Mouse (Mus musculus) neural tube, embryonic 15.5 days (tissue): ENCODE measurements around the gene Cxcl17. TPM values are rescaled to one million over a fixed set of nuclear protein-coding genes. Genes with fewer than 3 reads are reported as not detected.
A peak's percentile ranks its signal among the peaks of the same experiment; 100 is the strongest.

Experiments
- ATAC-seq: fragments of 200-750 bp; cut with Nextera tagmentation; 2 replicates; pipeline ENCODE4 v1.8.0; 2017; ENCODE audit warnings: mild to moderate bottlenecking, moderate TSS enrichment, moderate library complexity; ENCODE audit not compliant: low FRiP score
- H3K27ac ChIP-seq: fragments of 300-500 bp; sonication (generic); replicated peaks from 2 replicates; pipeline ENCODE4 v1.5.1; 2015; ENCODE audit warnings: mild to moderate bottlenecking, inconsistent platforms
- H3K27me3 ChIP-seq: fragments of 300-500 bp; sonication (generic); replicated peaks from 2 replicates; pipeline ENCODE4 v1.6.1; 2015; ENCODE audit warnings: inconsistent platforms
- H3K36me3 ChIP-seq: fragments of 300-500 bp; sonication (generic); 2 replicates; pipeline ENCODE4 v1.6.1; 2015; ENCODE audit warnings: inconsistent platforms
- H3K4me1 ChIP-seq: fragments of 300-500 bp; sonication (generic); 2 replicates; pipeline ENCODE4 v1.6.1; 2015; ENCODE audit warnings: inconsistent platforms
- H3K4me2 ChIP-seq: fragments of 300-500 bp; sonication (generic); 2 replicates; pipeline ENCODE4 v1.6.1; 2015; ENCODE audit warnings: inconsistent platforms, mild to moderate bottlenecking, moderate library complexity
- H3K4me3 ChIP-seq: fragments of 300-500 bp; sonication (generic); replicated peaks from 2 replicates; pipeline ENCODE4 v1.5.1; 2015; ENCODE audit warnings: mild to moderate bottlenecking, inconsistent platforms
- H3K9ac ChIP-seq: fragments of 300-500 bp; sonication (generic); replicated peaks from 2 replicates; pipeline ENCODE4 v1.6.1; 2015; ENCODE audit warnings: mild to moderate bottlenecking, inconsistent platforms
- H3K9me3 ChIP-seq: fragments of 300-500 bp; sonication (generic); replicated peaks from 2 replicates; pipeline ENCODE4 v1.6.1; 2016; ENCODE audit warnings: inconsistent platforms
- WGBS: fragments of 180-500 bp; shearing (Covaris S2); methylation state at CpG from one replicate; pipeline ENCODE4 v1.1.7; 2015; ENCODE audit warnings: mixed read lengths; 5-methylcytosine and 5-hydroxymethylcytosine counted together
- polyA plus RNA-seq: library from polyadenylated mRNA; unstranded; fragments of >200 nt; fragmentation: Nextera tagmentation; extraction: Ambion mirVana; gene quantifications from 2 replicates; pipeline ENCODE4 v1.2.1, GENCODE M21; 2015

Gene Cxcl17
- polyA plus RNA-seq, 1 experiment from 2014 or later = 1.6 TPM

- Histone ChIP-seq H3K4me3 (no peak overlapping the region), H3K27ac (0 out of 2 replicates have a peak overlapping the region, but pooled peaks have one; percentile 7), H3K27me3 (no peaks in the 10 kb centered on the region), H3K4me2 (peak overlapping the region; percentile 15; the same call in 1 of the 2 replicates), H3K4me1 (peaks cover 6% of the 10 kb centered on the region; the same call in 1 of the 2 replicates), H3K9ac (no peak overlapping the region), H3K9me3 (no peaks in the 10 kb centered on the region), H3K36me3 (peaks cover 73% of the 10 kb centered on the region)
- 36% methylated on average over 19 of the region's 19 CpGs for WGBS
- peak; percentile 72 for ATAC-seq
Observed at GRCm38 (mm10) chr7:25358721-25359206, 53.9 kb downstream of the Cxcl17 start.

Other genes starting within 250 kb of the Cxcl17 start
- gene Pou2f2, start 233.2 kb downstream of the Cxcl17 start, polyA plus RNA-seq = 19.5 and 24.1 TPM in 2 replicates
- gene Dedd2, start 192.3 kb downstream of the Cxcl17 start, polyA plus RNA-seq = 16.7 and 17.7 TPM in 2 replicates
- gene Zfp526, start 191.5 kb downstream of the Cxcl17 start, polyA plus RNA-seq = 1.7 and 2.3 TPM in 2 replicates
- 16.0 and 16.3 TPM in 2 replicates for gene Gsk3a, start 175.0 kb downstream of the Cxcl17 start, polyA plus RNA-seq
- gene Erf, start 162.1 kb downstream of the Cxcl17 start, polyA plus RNA-seq = 3.7 and 6.5 TPM in 2 replicates
- 33.3 and 37.2 TPM in 2 replicates for gene Cic, start 145.2 kb downstream of the Cxcl17 start, polyA plus RNA-seq
- 458 and 569 TPM in 2 replicates for gene Pafah1b3, start 114.9 kb downstream of the Cxcl17 start, polyA plus RNA-seq
- 3.0 and 3.5 TPM in 2 replicates for gene Prr19, start 111.5 kb downstream of the Cxcl17 start, polyA plus RNA-seq
- 73.5 and 98.1 TPM in 2 replicates for gene Tmem145, start 106.8 kb downstream of the Cxcl17 start, polyA plus RNA-seq
- 19.3 and 22.7 TPM in 2 replicates for gene Megf8, start 95.7 kb downstream of the Cxcl17 start, polyA plus RNA-seq
- gene Cnfn, start 43.2 kb downstream of the Cxcl17 start, polyA plus RNA-seq = 0.54 and 2.3 TPM in 2 replicates
- gene Lipe, start 14.2 kb downstream of the Cxcl17 start, polyA plus RNA-seq = 12.1 and 12.5 TPM in 2 replicates
- 1.1 and 3.4 TPM in 2 replicates for gene Ceacam1, start 64.7 kb upstream of the Cxcl17 start, polyA plus RNA-seq
- gene Ceacam2, start 127.0 kb upstream of the Cxcl17 start, polyA plus RNA-seq = 0.08 and 0.19 TPM in 2 replicates
- gene Erich4, start 203.0 kb upstream of the Cxcl17 start, polyA plus RNA-seq = 0.20 TPM in 1 of 2 replicates, not detected in the other
- gene Dmac2, start 206.5 kb upstream of the Cxcl17 start, polyA plus RNA-seq = 48.2 and 49.5 TPM in 2 replicates
- 1.8 and 5.3 TPM in 2 replicates for gene B3gnt8, start 213.8 kb upstream of the Cxcl17 start, polyA plus RNA-seq
- 39.6 and 49.5 TPM in 2 replicates for gene Bckdha, start 246.1 kb upstream of the Cxcl17 start, polyA plus RNA-seq
- gene Exosc5, start 246.3 kb upstream of the Cxcl17 start, polyA plus RNA-seq = 36.8 and 55.4 TPM in 2 replicates